Mouse (Mus musculus): ENCODE results near the gene Ddx51.

The Ddx51 gene

GRCm38 (mm10) chr5:110664041-110664440, 10.8 kb downstream of the Ddx51 start:
- no peak for DNase-seq (ENCODE audit: low spot score)

GRCm38 (mm10) chr5:110664750-110665269, 11.6 kb downstream of the Ddx51 start:
- no peak for DNase-seq (ENCODE audit: low spot score)

- no peak for DNase-seq (ENCODE audit: low spot score)
Observed at GRCm38 (mm10) chr5:110665486-110666121, 12.4 kb downstream of the Ddx51 start.

DNA sequence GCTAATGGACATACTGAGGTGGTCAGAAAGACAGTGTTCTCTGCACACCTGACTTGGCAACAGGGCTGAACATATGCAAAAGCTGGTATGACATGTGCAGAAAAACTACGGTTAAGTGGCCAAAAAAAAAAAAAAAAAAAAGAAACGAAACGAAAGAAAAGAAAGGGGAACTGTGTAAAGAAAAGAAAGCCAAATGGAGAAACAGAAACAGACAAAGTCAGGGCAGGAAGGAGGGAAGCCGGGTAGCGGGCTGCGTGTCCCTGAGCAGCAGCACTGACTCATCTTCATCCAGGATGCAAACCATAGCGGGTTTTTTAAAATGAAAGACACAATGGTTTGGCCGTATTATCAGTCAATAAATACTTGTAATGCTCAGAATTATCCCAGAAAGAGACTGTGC, 28.8 kb downstream of the Ddx51 start:
- no peak for DNase-seq (ENCODE audit: low spot score)

DNA sequence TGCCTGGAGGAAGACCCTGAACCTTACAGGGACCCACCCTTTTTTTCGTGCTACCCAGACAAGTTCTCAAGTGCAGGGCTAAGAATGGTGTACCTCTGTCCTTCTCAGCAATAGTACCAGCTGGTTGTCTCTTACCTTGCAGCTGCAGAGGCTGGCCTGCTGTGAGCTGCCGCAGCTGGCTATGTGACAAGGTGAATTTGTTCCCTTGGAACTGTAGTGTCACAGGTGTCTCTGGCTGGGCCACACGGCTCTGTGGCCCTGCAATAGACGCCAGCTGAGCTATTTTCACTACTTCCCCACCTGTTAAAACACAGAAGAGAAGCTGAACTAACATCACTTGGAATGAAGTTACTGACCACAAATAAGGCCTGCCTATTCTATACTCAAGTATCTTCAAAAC, 45.4 kb downstream of the Ddx51 start:
- no peak for DNase-seq (ENCODE audit: low spot score)

- DNase-seq (ENCODE audit: low spot score): no peak
Observed at GRCm38 (mm10) chr5:110704004-110704403, 50.8 kb downstream of the Ddx51 start.

DNA sequence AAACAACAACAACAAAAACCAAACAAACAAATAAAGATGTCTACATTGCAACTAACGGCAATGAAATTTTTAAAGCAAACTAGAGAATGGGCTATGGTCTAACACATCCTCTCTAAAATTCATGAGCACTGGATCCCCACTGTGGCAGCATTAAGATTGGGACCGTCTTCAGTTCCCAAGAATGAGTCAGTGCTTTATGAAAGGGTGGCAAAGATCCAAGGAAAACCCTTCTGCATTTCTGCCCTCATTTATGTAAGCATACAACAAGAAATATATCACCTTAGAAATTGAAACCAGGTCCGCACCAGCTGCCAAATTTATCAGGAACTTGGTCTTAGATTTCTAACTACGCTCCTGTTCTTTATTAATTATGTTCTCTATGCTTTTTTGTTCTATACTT, 56.0 kb downstream of the Ddx51 start:
- no peak for DNase-seq (ENCODE audit: low spot score)
